Mouse (Mus musculus) bone marrow, adult 2 months (tissue): ENCODE data around the gene Clec2d.

Experiments
- CTCF ChIP-seq: fragments of 200-500 bp; IDR thresholded peaks from 2 replicates; pipeline ENCODE4 v1.5.1; 2011; ENCODE audit warnings: low read length, control low read depth; ENCODE audit not compliant: control insufficient read depth, insufficient read depth
- POLR2A ChIP-seq: fragments of 200-500 bp; IDR thresholded peaks from 2 replicates; pipeline ENCODE4 v1.6.1; 2011; ENCODE audit warnings: low read depth, mild to moderate bottlenecking, control low read depth, low read length, borderline replicate concordance; ENCODE audit not compliant: control insufficient read depth

GRCm38 (mm10) chr6:129132604-129133341 is 47.6 kb upstream of the Clec2d start:
- TF ChIP-seq CTCF = no peak
- no peak for TF ChIP-seq POLR2A
